8 mouse cellular contexts compared by ENCODE assay signal in the genomic region with DNA sequence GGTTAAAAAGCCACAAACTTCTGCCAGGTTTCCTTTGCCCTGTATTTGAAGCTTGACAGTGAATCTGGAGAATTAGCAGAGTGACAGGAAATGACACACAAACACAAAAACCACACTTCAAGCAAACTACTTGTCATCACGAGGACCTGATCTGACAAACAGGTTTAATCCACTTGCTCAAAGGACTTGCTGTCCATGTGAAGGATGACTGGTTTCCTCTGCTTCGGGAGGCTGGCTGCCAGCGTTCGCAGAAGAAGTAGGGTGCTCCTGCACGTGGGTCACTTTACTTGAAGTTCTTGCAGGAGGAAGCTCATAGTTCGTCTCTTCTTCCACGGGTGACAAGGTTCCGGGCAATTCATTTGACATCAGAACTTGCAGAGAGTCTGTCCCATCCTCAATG. TPM values are rescaled to one million over a fixed set of nuclear protein-coding genes. Genes with fewer than 3 reads are reported as not detected.
"Had no signal": no experiment of that assay in that cellular context is flagged by ENCODE, and none has a peak within 500 bp of the region (broad histone marks: within the 10 kb centered on the region; RNA-seq: fewer than 3 reads in every experiment).

No protein-coding gene starts in this region.

- ATAC-seq: intestine, embryonic 16.5 days; liver, embryonic 12.5 days; midbrain, embryonic 13.5 days had no signal

- DNase-seq: layer of hippocampus, adult 9-11 months; layer of hippocampus, postnatal 36 days; right cerebral cortex, postnatal 14 days; thymus, postnatal 4 days had no signal

RNA-seq across cellular contexts. Expression of gene Rnf133, which starts 1.4 kb away (rescaled TPM):
- total RNA-seq: midbrain, postnatal 0 days had no signal
